Mouse (Mus musculus) cerebellum, adult 2 months (tissue): ENCODE measurements around the gene Olfr452.

Experiments
- CTCF ChIP-seq: fragments of 200-500 bp; IDR thresholded peaks from 2 replicates; pipeline ENCODE4 v1.5.1; 2011; ENCODE audit warnings: low read depth, mild to moderate bottlenecking, control low read depth, low read length, moderate library complexity, borderline replicate concordance; ENCODE audit not compliant: insufficient read depth
- POLR2A ChIP-seq: fragments of 200-500 bp; IDR thresholded peaks from 2 replicates; pipeline ENCODE4 v1.6.1; 2011; ENCODE audit warnings: low read length, control low read depth, borderline replicate concordance; ENCODE audit not compliant: insufficient read depth

GRCm38 (mm10) chr6:42747846-42748245, 37.0 kb upstream of the Olfr452 start:
- TF ChIP-seq POLR2A (no peak), CTCF (no peak)
